Mouse (Mus musculus): ENCODE results near the gene Hectd3. TPM values are rescaled to one million over a fixed set of nuclear protein-coding genes. Genes with fewer than 3 reads are reported as not detected.

Hectd3 gene
- polyA plus RNA-seq, 1 experiment = 10.2 TPM

DNA sequence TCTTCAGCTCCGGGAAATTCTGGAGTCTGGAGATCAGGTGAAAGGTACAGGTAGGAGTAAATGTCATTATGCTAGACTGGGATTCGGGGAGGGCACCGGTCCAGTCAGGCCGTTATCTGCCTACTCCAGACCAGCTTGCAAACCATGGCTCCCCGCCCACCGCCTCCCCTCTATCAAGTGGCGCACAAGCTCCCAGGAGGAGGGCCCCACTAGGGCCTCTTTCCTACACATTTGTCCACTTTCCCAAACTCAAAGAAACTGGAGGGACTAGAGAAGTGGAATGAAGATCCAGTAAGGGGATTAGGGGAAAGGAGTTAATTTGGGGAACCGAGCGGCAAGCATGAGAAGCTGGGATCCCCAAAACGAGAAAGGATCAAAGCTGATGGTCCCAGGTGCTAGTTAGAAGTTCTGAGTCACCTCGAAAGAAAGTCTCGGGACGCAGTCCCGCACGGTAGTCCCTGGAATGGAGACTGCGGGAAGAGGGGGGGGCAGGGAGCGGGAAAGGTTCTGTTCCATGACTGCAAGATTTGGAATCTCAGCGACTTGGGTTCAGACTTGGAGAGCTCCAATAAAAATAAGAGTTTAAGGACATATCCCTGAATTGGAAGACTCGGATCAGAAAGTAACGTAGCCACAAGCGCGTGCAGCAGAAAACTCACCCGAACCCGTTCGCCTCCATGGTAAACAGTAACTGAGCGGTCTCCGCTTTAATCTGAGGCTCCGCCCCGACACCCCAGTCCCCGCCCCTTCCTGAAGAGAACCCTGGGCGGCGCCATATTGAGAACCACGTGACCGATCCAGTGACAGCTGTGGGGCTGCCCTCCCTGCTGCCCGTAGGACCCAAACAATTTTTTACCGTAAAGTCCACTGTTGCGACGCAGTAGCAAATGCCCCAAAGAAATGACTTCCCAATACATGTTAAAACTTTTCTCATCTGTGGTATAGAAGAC lies 1.2 kb upstream of the Hectd3 start, which contains the start of gene Urod:
Gene Urod, minus strand, starts transcription at position 742 of the 950 bp plus-strand sequence.
- TF ChIP-seq POLR2A (IDR thresholded peaks at IDR 0.05; ENCODE audit: low read depth, low read length) = peak; percentile 74
- TF ChIP-seq CTCF (IDR thresholded peaks at IDR 0.05; ENCODE audit: borderline replicate concordance, insufficient read depth, low read length) = no peak
- no peak within 1 kb of the TSS for H3K27ac ChIP-seq (ENCODE audit: insufficient read depth, low read length)
- H3K4me3 ChIP-seq (ENCODE audit: insufficient read depth, low read length) = peak within 1 kb of the TSS; percentile 83
- peaks cover 3% of the 10 kb centered on the region; the same call in 1 of the 2 replicates for H3K4me1 ChIP-seq (ENCODE audit: control insufficient read depth, insufficient read depth, low read length)

DNA sequence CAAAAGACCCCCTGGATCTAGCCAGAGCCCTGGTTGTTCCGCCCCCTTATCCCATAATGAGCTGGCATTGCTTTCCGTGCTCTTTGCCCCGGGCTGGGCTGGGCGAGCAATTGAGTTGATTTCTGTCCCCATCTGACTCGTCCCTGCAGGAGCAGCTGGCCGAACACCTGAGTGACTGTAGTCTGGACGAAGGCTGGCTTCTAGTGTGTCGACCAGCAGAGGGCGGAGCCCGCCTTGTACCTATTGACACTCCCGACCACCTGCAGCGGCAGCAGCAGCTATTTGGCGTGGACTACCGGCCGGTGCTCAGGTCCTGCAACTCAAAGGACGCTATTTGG lies 650 bp downstream of the Hectd3 start:
- no peak for TF ChIP-seq CTCF (IDR thresholded peaks at IDR 0.05; ENCODE audit: borderline replicate concordance, insufficient read depth, low read length)
- TF ChIP-seq POLR2A (IDR thresholded peaks at IDR 0.05; ENCODE audit: low read depth, low read length) = no peak
- no peak overlapping the region for H3K27ac ChIP-seq (ENCODE audit: insufficient read depth, low read length)
- H3K4me3 ChIP-seq (ENCODE audit: insufficient read depth, low read length) = peak overlapping the region; percentile 68
- H3K4me1 ChIP-seq (ENCODE audit: control insufficient read depth, insufficient read depth, low read length) = peaks cover 3% of the 10 kb centered on the region; the same call in 1 of the 2 replicates

- no peak overlapping the region for H3K4me3 ChIP-seq (ENCODE audit: insufficient read depth, low read length)
- H3K4me1 ChIP-seq (ENCODE audit: control insufficient read depth, insufficient read depth, low read length) = peaks cover 3% of the 10 kb centered on the region; the same call in 1 of the 2 replicates
- H3K27ac ChIP-seq (ENCODE audit: insufficient read depth, low read length) = no peak overlapping the region
- TF ChIP-seq CTCF (IDR thresholded peaks at IDR 0.05; ENCODE audit: borderline replicate concordance, insufficient read depth, low read length) (no peak), POLR2A (IDR thresholded peaks at IDR 0.05; ENCODE audit: low read depth, low read length) (no peak)
Observed at GRCm38 (mm10) chr4:116999513-117000154, 4.5 kb downstream of the Hectd3 start.

DNA sequence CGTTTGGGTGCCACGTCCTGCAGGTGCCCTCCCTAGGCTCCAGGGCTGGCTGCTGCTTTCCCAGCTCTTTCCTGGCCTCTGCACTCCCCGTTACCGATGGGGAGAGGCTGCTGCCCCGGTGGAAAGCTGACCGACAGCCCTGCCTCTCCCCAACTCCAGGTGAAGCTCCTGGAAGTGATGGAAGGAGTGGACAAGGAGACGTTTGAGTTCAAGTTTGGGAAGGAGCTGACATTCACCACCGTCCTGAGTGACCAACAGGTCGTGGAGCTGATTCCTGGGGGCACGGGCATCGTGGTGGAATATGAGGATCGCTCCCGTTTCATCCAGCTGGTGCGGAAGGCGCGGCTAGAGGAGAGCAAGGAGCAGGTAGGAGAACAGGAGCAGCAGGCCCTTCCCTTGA lies 6.8 kb downstream of the Hectd3 start:
- Histone ChIP-seq H3K27ac (ENCODE audit: insufficient read depth, low read length) (no peak overlapping the region), H3K4me1 (ENCODE audit: control insufficient read depth, insufficient read depth, low read length) (no peaks in the 10 kb centered on the region), H3K4me3 (ENCODE audit: insufficient read depth, low read length) (no peak overlapping the region)
- TF ChIP-seq POLR2A (IDR thresholded peaks at IDR 0.05; ENCODE audit: low read depth, low read length) (no peak), CTCF (IDR thresholded peaks at IDR 0.05; ENCODE audit: borderline replicate concordance, insufficient read depth, low read length) (no peak)

DNA sequence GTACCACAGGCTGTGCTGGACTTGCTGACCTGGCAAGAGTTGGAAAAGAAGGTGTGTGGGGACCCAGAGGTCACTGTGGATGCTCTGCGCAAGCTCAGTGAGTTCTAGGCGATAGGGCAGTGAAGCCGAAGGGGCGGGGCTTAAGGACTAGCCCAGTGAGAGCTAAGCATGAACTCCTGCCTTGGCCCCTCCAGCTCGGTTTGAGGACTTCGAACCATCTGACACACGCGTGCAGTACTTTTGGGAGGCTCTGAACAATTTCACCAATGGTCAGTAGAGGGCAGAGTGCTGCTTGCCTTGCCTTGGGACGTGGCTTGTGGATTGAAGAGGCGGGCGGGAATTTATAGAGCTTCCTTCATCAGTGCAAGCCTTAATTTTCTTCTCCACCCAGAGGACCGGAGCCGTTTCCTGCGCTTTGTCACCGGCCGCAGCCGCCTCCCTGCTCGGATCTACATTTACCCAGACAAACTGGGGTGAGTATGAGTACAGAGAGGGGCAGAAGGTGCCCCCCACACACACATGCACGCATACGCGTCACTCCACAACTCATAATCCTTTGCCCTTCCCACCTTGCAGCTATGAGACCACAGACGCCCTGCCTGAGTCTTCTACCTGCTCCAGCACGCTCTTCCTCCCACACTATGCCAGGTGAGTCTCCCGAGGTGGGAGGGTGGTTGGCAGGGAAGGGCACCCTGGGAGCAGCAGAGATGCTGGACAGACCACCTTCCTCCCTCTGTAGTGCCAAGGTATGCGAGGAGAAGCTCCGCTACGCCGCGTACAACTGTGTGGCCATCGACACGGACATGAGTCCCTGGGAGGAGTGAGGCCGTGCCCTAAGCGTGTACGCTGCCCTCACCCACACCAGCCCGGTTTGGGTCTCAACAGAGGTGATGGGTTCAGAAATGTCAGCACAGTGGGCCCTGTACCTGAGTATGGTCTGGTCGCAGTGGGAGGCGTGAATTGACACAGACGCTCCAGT lies 7.7 kb downstream of the Hectd3 start:
- Histone ChIP-seq H3K27ac (ENCODE audit: insufficient read depth, low read length) (no peak overlapping the region), H3K4me1 (ENCODE audit: control insufficient read depth, insufficient read depth, low read length) (0 out of 2 replicates have a peak, but pooled peaks cover 2% of the 10 kb centered on the region), H3K4me3 (ENCODE audit: insufficient read depth, low read length) (no peak overlapping the region)
- no peak for TF ChIP-seq POLR2A (IDR thresholded peaks at IDR 0.05; ENCODE audit: low read depth, low read length)
- TF ChIP-seq CTCF (IDR thresholded peaks at IDR 0.05; ENCODE audit: borderline replicate concordance, insufficient read depth, low read length) = peak; percentile 87

DNA sequence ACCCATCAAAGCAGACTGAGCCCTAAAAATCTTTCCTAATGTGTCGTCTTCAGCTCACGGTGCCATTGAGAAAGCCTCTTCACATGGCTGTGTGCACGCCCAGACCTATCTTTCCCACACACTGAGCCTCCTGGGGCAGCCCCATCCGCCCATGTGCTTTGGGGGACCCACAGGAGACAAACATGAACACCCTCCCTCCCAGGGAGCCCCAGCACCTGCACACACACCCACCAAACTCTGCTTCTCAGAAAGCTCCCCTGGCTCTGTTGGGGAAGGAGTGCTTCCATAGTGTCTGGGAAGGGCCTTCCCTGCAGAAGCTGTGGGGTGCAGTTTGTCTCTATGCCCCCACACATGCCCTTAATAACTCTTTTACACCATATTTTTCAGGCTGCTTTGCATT lies 9.5 kb downstream of the Hectd3 start:
- Histone ChIP-seq H3K27ac (ENCODE audit: insufficient read depth, low read length) (no peak overlapping the region), H3K4me1 (ENCODE audit: control insufficient read depth, insufficient read depth, low read length) (0 out of 2 replicates have a peak, but pooled peaks cover 2% of the 10 kb centered on the region), H3K4me3 (ENCODE audit: insufficient read depth, low read length) (no peak overlapping the region)
- TF ChIP-seq CTCF (IDR thresholded peaks at IDR 0.05; ENCODE audit: borderline replicate concordance, insufficient read depth, low read length) (no peak), POLR2A (IDR thresholded peaks at IDR 0.05; ENCODE audit: low read depth, low read length) (no peak)

GRCm38 (mm10) chr4:117005611-117006400 lies 10.7 kb downstream of the Hectd3 start:
- H3K27ac ChIP-seq (ENCODE audit: insufficient read depth, low read length) = no peak overlapping the region
- 0 out of 2 replicates have a peak, but pooled peaks cover 2% of the 10 kb centered on the region for H3K4me1 ChIP-seq (ENCODE audit: control insufficient read depth, insufficient read depth, low read length)
- no peak overlapping the region for H3K4me3 ChIP-seq (ENCODE audit: insufficient read depth, low read length)
- TF ChIP-seq POLR2A (IDR thresholded peaks at IDR 0.05; ENCODE audit: low read depth, low read length) = no peak
- TF ChIP-seq CTCF (IDR thresholded peaks at IDR 0.05; ENCODE audit: borderline replicate concordance, insufficient read depth, low read length) = no peak

GRCm38 (mm10) chr4:117007058-117007457 lies 11.9 kb downstream of the Hectd3 start:
- Histone ChIP-seq H3K4me3 (ENCODE audit: insufficient read depth, low read length) (no peak overlapping the region), H3K27ac (ENCODE audit: insufficient read depth, low read length) (peak overlapping the region; percentile 49; the same call in 1 of the 2 replicates), H3K4me1 (ENCODE audit: control insufficient read depth, insufficient read depth, low read length) (0 out of 2 replicates have a peak, but pooled peaks cover 2% of the 10 kb centered on the region)
- TF ChIP-seq POLR2A (IDR thresholded peaks at IDR 0.05; ENCODE audit: low read depth, low read length) (no peak), CTCF (IDR thresholded peaks at IDR 0.05; ENCODE audit: borderline replicate concordance, insufficient read depth, low read length) (no peak)

All from embryonic fibroblast, embryonic 13.5 days (primary cell).